24 mouse cellular contexts compared by ENCODE assay signal in genomic region chr15:101483646-101484045, GRCm38 (mm10). TPM values are rescaled to one million over a fixed set of nuclear protein-coding genes. Genes with fewer than 3 reads are reported as not detected.
DNase-seq lines count a peak whose midpoint lies in the region; ATAC-seq and TF ChIP-seq lines count a peak whose summit lies in the region.
"Had no signal": no experiment of that assay in that cellular context is flagged by ENCODE, and none has a peak within 500 bp of the region (broad histone marks: within the 10 kb centered on the region; RNA-seq: fewer than 3 reads in every experiment).

No protein-coding gene starts in this region.

- DNase-seq in kidney, postnatal 10 days: no peak
- DNase-seq in kidney, postnatal 0 days (ENCODE audit: low spot score): peak; percentile 27
- DNase-seq in kidney, postnatal 36 days: no peak
- peak; percentile 76 for DNase-seq in midbrain, embryonic 11.5 days (ENCODE audit: low spot score, missing footprints)
- DNase-seq in NIH3T3 (ENCODE audit: low read depth): peak; percentile 59
- DNase-seq in ovary, adult 18-20 months (ENCODE audit: low spot score): no peak
- DNase-seq: adrenal gland, adult 2 months; adrenal gland, adult 8-10 months; adrenal gland, postnatal 10 days; adrenal gland, postnatal 14 days; adrenal gland, postnatal 25 days; adrenal gland, postnatal 36 days; B cell, adult 2 months; cerebellum, adult 11 months; cerebellum, adult 11-12 months; cerebellum, adult 18-20 months had no signal

- WGBS in kidney, embryonic 14.5 days: 46% methylated on average over 1 of the region's 1 CpGs
- WGBS in kidney, postnatal 0 days: 60% methylated on average over 1 of the region's 1 CpGs
- 65% methylated on average over 1 of the region's 1 CpGs for WGBS in midbrain, embryonic 11.5 days
- WGBS in midbrain, embryonic 13.5 days: 95% methylated on average over 1 of the region's 1 CpGs

- TF ChIP-seq CTCF in kidney, postnatal 0 days (IDR thresholded peaks at IDR 0.05; ENCODE audit: low read depth): no peak

- ATAC-seq in kidney, embryonic 14.5 days (ENCODE audit: low FRiP score, low TSS enrichment): peak; percentile 13; the same call in 1 of the 2 replicates
- no peak for ATAC-seq in kidney, postnatal 0 days (replicated peaks; ENCODE audit: low FRiP score, low read depth)
- no peak for ATAC-seq in midbrain, embryonic 11.5 days (ENCODE audit: low FRiP score)
- no peak for ATAC-seq in midbrain, embryonic 13.5 days
- ATAC-seq: activated CD4-positive, CD25-positive, alpha-beta regulatory T cell, adult 4 months; CD4-positive, CD25-positive, alpha-beta regulatory T cell, adult 4 months; Patski had no signal

- H3K9ac ChIP-seq in kidney, embryonic 14.5 days (ENCODE audit: low read depth, low read length): no peak overlapping the region
- no peak overlapping the region for H3K9ac ChIP-seq in kidney, postnatal 0 days (ENCODE audit: low read depth, low read length)
- H3K9ac ChIP-seq in midbrain, embryonic 11.5 days (ENCODE audit: low read length): no peak overlapping the region
- no peak overlapping the region for H3K9ac ChIP-seq in midbrain, embryonic 13.5 days (replicated peaks)

- H3K27me3 ChIP-seq in kidney, embryonic 14.5 days (ENCODE audit: control insufficient read depth, insufficient read depth, low read length): no peaks in the 10 kb centered on the region
- H3K27me3 ChIP-seq in kidney, postnatal 0 days (ENCODE audit: insufficient read depth, low read length): no peaks in the 10 kb centered on the region
- peaks cover under 1% of the 10 kb centered on the region; the same call in 1 of the 2 replicates for H3K27me3 ChIP-seq in midbrain, embryonic 11.5 days (ENCODE audit: control insufficient read depth, insufficient read depth, low read length)
- H3K27me3 ChIP-seq in midbrain, embryonic 13.5 days: 0 out of 2 replicates have a peak, but pooled peaks cover under 1% of the 10 kb centered on the region

- no peak overlapping the region for H3K4me3 ChIP-seq in kidney, embryonic 14.5 days (ENCODE audit: low read length)
- no peak overlapping the region for H3K4me3 ChIP-seq in kidney, postnatal 0 days (replicated peaks; ENCODE audit: low read depth, low read length)
- no peak overlapping the region for H3K4me3 ChIP-seq in midbrain, embryonic 11.5 days (ENCODE audit: low read depth, low read length)
- H3K4me3 ChIP-seq in midbrain, embryonic 13.5 days (replicated peaks): no peak overlapping the region

- no peak overlapping the region for H3K27ac ChIP-seq in kidney, embryonic 14.5 days (ENCODE audit: low read depth, low read length)
- H3K27ac ChIP-seq in kidney, postnatal 0 days: no peak overlapping the region
- H3K27ac ChIP-seq in midbrain, embryonic 11.5 days (ENCODE audit: low read depth, low read length): no peak overlapping the region
- H3K27ac ChIP-seq in midbrain, embryonic 13.5 days: no peak overlapping the region

- no peaks in the 10 kb centered on the region for H3K9me3 ChIP-seq in kidney, embryonic 14.5 days (ENCODE audit: control insufficient read depth, low read length)
- H3K9me3 ChIP-seq in kidney, postnatal 0 days (replicated peaks; ENCODE audit: low read length): no peaks in the 10 kb centered on the region
- no peaks in the 10 kb centered on the region for H3K9me3 ChIP-seq in midbrain, embryonic 11.5 days (ENCODE audit: control insufficient read depth, low read length)
- no peaks in the 10 kb centered on the region for H3K9me3 ChIP-seq in midbrain, embryonic 13.5 days

- H3K36me3 ChIP-seq in kidney, embryonic 14.5 days (ENCODE audit: control insufficient read depth, insufficient read depth, low read length): no peaks in the 10 kb centered on the region
- H3K36me3 ChIP-seq in kidney, postnatal 0 days (ENCODE audit: insufficient read depth, low read length): no peaks in the 10 kb centered on the region
- no peaks in the 10 kb centered on the region for H3K36me3 ChIP-seq in midbrain, embryonic 11.5 days (ENCODE audit: control insufficient read depth, insufficient read depth, low read length)
- H3K36me3 ChIP-seq in midbrain, embryonic 13.5 days: no peaks in the 10 kb centered on the region
- H3K36me3 ChIP-seq: G1E had no signal

- no peak overlapping the region for H3K4me2 ChIP-seq in kidney, embryonic 14.5 days (replicated peaks; ENCODE audit: low read depth, low read length)
- no peak overlapping the region for H3K4me2 ChIP-seq in kidney, postnatal 0 days (ENCODE audit: low read length)
- no peak overlapping the region for H3K4me2 ChIP-seq in midbrain, embryonic 11.5 days
- no peak overlapping the region for H3K4me2 ChIP-seq in midbrain, embryonic 13.5 days (replicated peaks)

- H3K4me1 ChIP-seq in kidney, embryonic 14.5 days (ENCODE audit: control insufficient read depth, insufficient read depth, low read length): peaks cover 9% of the 10 kb centered on the region; the same call in 1 of the 2 replicates
- H3K4me1 ChIP-seq in kidney, postnatal 0 days (replicated peaks; ENCODE audit: insufficient read depth, low read length): peaks cover 6% of the 10 kb centered on the region; the same call in 1 of the 2 replicates
- peaks cover 5% of the 10 kb centered on the region for H3K4me1 ChIP-seq in midbrain, embryonic 11.5 days (ENCODE audit: control insufficient read depth, insufficient read depth, low read length)
- peaks cover 11% of the 10 kb centered on the region for H3K4me1 ChIP-seq in midbrain, embryonic 13.5 days (replicated peaks)

RNA-seq across cellular contexts. Expression of gene Krt83, which starts 7.7 kb away (rescaled TPM):
- polyA plus RNA-seq in kidney, embryonic 14.5 days (2014; fragmentation: Nextera tagmentation; extraction: Ambion mirVana): not detected in 2 replicates
- not detected in 2 replicates for polyA plus RNA-seq in kidney, postnatal 0 days (2015; fragmentation: Nextera tagmentation; extraction: Ambion mirVana)
- polyA plus RNA-seq in midbrain, embryonic 11.5 days (2014; fragmentation: Nextera tagmentation; extraction: Ambion mirVana): not detected in 2 replicates
- polyA plus RNA-seq in midbrain, embryonic 13.5 days (2015; fragmentation: Nextera tagmentation; extraction: Ambion mirVana): not detected in 2 replicates
- polyA plus RNA-seq: brain, embryonic 14.5 days; C2C12; G1E; Patski had no signal

RNA-seq across cellular contexts. Expression of gene Krt86, which starts 10.4 kb away (rescaled TPM):
- not detected in 2 replicates for polyA plus RNA-seq in kidney, embryonic 14.5 days (2014; fragmentation: Nextera tagmentation; extraction: Ambion mirVana)
- not detected in 2 replicates for polyA plus RNA-seq in kidney, postnatal 0 days (2015; fragmentation: Nextera tagmentation; extraction: Ambion mirVana)
- polyA plus RNA-seq in midbrain, embryonic 11.5 days (2014; fragmentation: Nextera tagmentation; extraction: Ambion mirVana): not detected in 2 replicates
- polyA plus RNA-seq in midbrain, embryonic 13.5 days (2015; fragmentation: Nextera tagmentation; extraction: Ambion mirVana): not detected in 2 replicates
- polyA plus RNA-seq: activated CD4-positive, CD25-positive, alpha-beta regulatory T cell, adult 4 months; adrenal gland, adult 2 months; brain, embryonic 14.5 days; C2C12; CD4-positive, CD25-positive, alpha-beta regulatory T cell, adult 4 months; G1E; Patski had no signal

RNA-seq across cellular contexts. Expression of gene Krt81, which starts 20.1 kb away (rescaled TPM):
- polyA plus RNA-seq in kidney, embryonic 14.5 days (2014; fragmentation: Nextera tagmentation; extraction: Ambion mirVana): not detected in 2 replicates
- not detected in 2 replicates for polyA plus RNA-seq in kidney, postnatal 0 days (2015; fragmentation: Nextera tagmentation; extraction: Ambion mirVana)
- not detected in 2 replicates for polyA plus RNA-seq in midbrain, embryonic 11.5 days (2014; fragmentation: Nextera tagmentation; extraction: Ambion mirVana)
- polyA plus RNA-seq in midbrain, embryonic 13.5 days (2015; fragmentation: Nextera tagmentation; extraction: Ambion mirVana): not detected in 2 replicates
- polyA plus RNA-seq: activated CD4-positive, CD25-positive, alpha-beta regulatory T cell, adult 4 months; adrenal gland, adult 2 months; brain, embryonic 14.5 days; C2C12; CD4-positive, CD25-positive, alpha-beta regulatory T cell, adult 4 months; G1E; Patski had no signal

RNA-seq across cellular contexts. Expression of gene Gm49425, which starts 33.4 kb away (rescaled TPM):
- polyA plus RNA-seq in kidney, embryonic 14.5 days (2014; fragmentation: Nextera tagmentation; extraction: Ambion mirVana): not detected in 2 replicates
- polyA plus RNA-seq in kidney, postnatal 0 days (2015; fragmentation: Nextera tagmentation; extraction: Ambion mirVana): not detected in 2 replicates
- polyA plus RNA-seq in midbrain, embryonic 11.5 days (2014; fragmentation: Nextera tagmentation; extraction: Ambion mirVana): not detected in 2 replicates
- polyA plus RNA-seq in midbrain, embryonic 13.5 days (2015; fragmentation: Nextera tagmentation; extraction: Ambion mirVana): not detected in 2 replicates
- polyA plus RNA-seq: activated CD4-positive, CD25-positive, alpha-beta regulatory T cell, adult 4 months; adrenal gland, adult 2 months; brain, embryonic 14.5 days; C2C12; CD4-positive, CD25-positive, alpha-beta regulatory T cell, adult 4 months; G1E; Patski had no signal

RNA-seq across cellular contexts. Expression of gene Krt88, which starts 36.1 kb away (rescaled TPM):
- 0.21 TPM in 1 of 2 replicates, not detected in the other for polyA plus RNA-seq in kidney, embryonic 14.5 days (2014; fragmentation: Nextera tagmentation; extraction: Ambion mirVana)
- polyA plus RNA-seq in kidney, postnatal 0 days (2015; fragmentation: Nextera tagmentation; extraction: Ambion mirVana): 0.13 TPM in 1 of 2 replicates, not detected in the other
- not detected in 2 replicates for polyA plus RNA-seq in midbrain, embryonic 11.5 days (2014; fragmentation: Nextera tagmentation; extraction: Ambion mirVana)
- polyA plus RNA-seq in midbrain, embryonic 13.5 days (2015; fragmentation: Nextera tagmentation; extraction: Ambion mirVana): not detected in 2 replicates
- polyA plus RNA-seq: activated CD4-positive, CD25-positive, alpha-beta regulatory T cell, adult 4 months; adrenal gland, adult 2 months; brain, embryonic 14.5 days; C2C12; CD4-positive, CD25-positive, alpha-beta regulatory T cell, adult 4 months; G1E; Patski had no signal

Comparison
In these comparisons a context has a peak if more than half of its experiments do, and no peak if none do; other contexts are left out.
1. DNase-seq: peak in kidney, postnatal 0 days (single experiment), midbrain, embryonic 11.5 days (single experiment) and NIH3T3 (single experiment); none in kidney, postnatal 10 days (single experiment), kidney, postnatal 36 days (0 of 2) and ovary, adult 18-20 months (single experiment).